Mouse (Mus musculus): ENCODE measurements around the gene Slc41a2. TPM values are rescaled to one million over a fixed set of nuclear protein-coding genes. Genes with fewer than 3 reads are reported as not detected.

Slc41a2 gene
- polyA plus RNA-seq, 1 experiment = 11.5 TPM

DNA sequence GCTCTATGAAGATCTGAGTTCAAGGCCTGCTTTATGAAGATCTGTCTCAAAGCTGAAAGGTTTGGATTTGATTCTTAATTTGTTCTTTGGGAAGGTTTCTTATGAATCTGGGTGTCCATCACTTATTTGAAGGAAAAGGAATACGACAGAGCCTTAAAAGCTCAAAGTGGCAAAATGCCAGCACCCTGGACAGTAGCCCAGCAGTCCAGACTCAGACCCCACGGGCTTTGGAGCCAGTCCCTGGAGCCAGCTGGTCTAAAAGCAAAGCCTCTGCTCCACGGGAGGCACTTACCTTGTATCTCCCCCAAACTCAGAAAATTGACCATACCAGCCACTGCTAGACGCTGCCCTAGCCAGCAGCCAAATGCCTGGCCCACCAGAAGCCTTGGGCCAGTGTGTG is 103.3 kb downstream of the Slc41a2 start:
- Histone ChIP-seq H3K27me3 (ENCODE audit: control insufficient read depth, insufficient read depth, low read length) (no peaks in the 10 kb centered on the region), H3K4me3 (ENCODE audit: low read depth, low read length) (no peak overlapping the region), H3K4me1 (ENCODE audit: control insufficient read depth, insufficient read depth, insufficient read length, low read length) (peaks cover 4% of the 10 kb centered on the region; the same call in 1 of the 2 replicates), H3K36me3 (ENCODE audit: control insufficient read depth, insufficient read depth, low read length) (no peaks in the 10 kb centered on the region; the same call in 1 of the 2 replicates), H3K27ac (ENCODE audit: insufficient read depth, low read depth, low read length) (no peak overlapping the region)
- WGBS = 55% methylated on average over 4 of the region's 4 CpGs
- TF ChIP-seq CTCF (IDR thresholded peaks at IDR 0.05; ENCODE audit: extremely low read depth, insufficient read length, insufficient replicate concordance, low read depth, low read length) = no peak
- no peak for TF ChIP-seq POLR2A (IDR thresholded peaks at IDR 0.05; ENCODE audit: low read depth, low read length)

DNA sequence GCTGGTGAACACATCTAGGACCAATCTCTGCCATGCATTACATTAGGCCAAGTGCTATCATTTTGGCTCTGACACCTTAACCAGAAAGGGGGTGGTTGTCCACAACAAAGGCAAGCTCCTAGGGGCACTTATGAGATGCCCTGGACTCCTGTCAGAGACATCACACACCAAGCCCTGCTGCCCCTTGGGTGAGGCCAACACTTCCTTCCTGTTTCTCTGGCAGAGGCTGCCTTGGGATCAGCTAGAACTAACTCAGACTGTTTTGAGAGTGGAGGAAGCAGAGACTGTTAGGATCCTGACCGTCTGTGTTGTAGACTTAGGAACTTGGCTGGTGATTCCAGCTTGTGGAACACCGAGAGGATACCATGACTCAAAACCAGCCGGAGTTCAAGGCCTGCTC is 103.7 kb downstream of the Slc41a2 start:
- Histone ChIP-seq H3K4me1 (ENCODE audit: control insufficient read depth, insufficient read depth, insufficient read length, low read length) (no peaks in the 10 kb centered on the region), H3K36me3 (ENCODE audit: control insufficient read depth, insufficient read depth, low read length) (no peaks in the 10 kb centered on the region; the same call in 1 of the 2 replicates), H3K27me3 (ENCODE audit: control insufficient read depth, insufficient read depth, low read length) (no peaks in the 10 kb centered on the region), H3K27ac (ENCODE audit: insufficient read depth, low read depth, low read length) (no peak overlapping the region), H3K4me3 (ENCODE audit: low read depth, low read length) (no peak overlapping the region)
- 82% methylated on average over 3 of the region's 3 CpGs for WGBS
- TF ChIP-seq CTCF (IDR thresholded peaks at IDR 0.05; ENCODE audit: extremely low read depth, insufficient read length, insufficient replicate concordance, low read depth, low read length) (no peak), POLR2A (IDR thresholded peaks at IDR 0.05; ENCODE audit: low read depth, low read length) (no peak)

- no peak for TF ChIP-seq CTCF (IDR thresholded peaks at IDR 0.05; ENCODE audit: extremely low read depth, insufficient read length, insufficient replicate concordance, low read depth, low read length)
- no peak for TF ChIP-seq POLR2A (IDR thresholded peaks at IDR 0.05; ENCODE audit: low read depth, low read length)
- Histone ChIP-seq H3K27me3 (ENCODE audit: control insufficient read depth, insufficient read depth, low read length) (no peaks in the 10 kb centered on the region), H3K4me3 (ENCODE audit: low read depth, low read length) (no peak overlapping the region), H3K27ac (ENCODE audit: insufficient read depth, low read depth, low read length) (no peak overlapping the region), H3K36me3 (ENCODE audit: control insufficient read depth, insufficient read depth, low read length) (no peaks in the 10 kb centered on the region; the same call in 1 of the 2 replicates), H3K4me1 (ENCODE audit: control insufficient read depth, insufficient read depth, insufficient read length, low read length) (no peaks in the 10 kb centered on the region)
- WGBS = 64% methylated on average over 4 of the region's 4 CpGs
Observed at GRCm38 (mm10) chr10:83228626-83229025, 109.1 kb downstream of the Slc41a2 start.

- H3K27ac ChIP-seq (ENCODE audit: insufficient read depth, low read depth, low read length) = no peak overlapping the region
- no peaks in the 10 kb centered on the region for H3K27me3 ChIP-seq (ENCODE audit: control insufficient read depth, insufficient read depth, low read length)
- H3K4me1 ChIP-seq (ENCODE audit: control insufficient read depth, insufficient read depth, insufficient read length, low read length) = no peaks in the 10 kb centered on the region
- no peak overlapping the region for H3K4me3 ChIP-seq (ENCODE audit: low read depth, low read length)
- H3K36me3 ChIP-seq (ENCODE audit: control insufficient read depth, insufficient read depth, low read length) = no peaks in the 10 kb centered on the region
- WGBS = 54% methylated on average over 3 of the region's 3 CpGs
- TF ChIP-seq CTCF (IDR thresholded peaks at IDR 0.05; ENCODE audit: extremely low read depth, insufficient read length, insufficient replicate concordance, low read depth, low read length) (peak; percentile 42; the same call in 1 of the 2 replicates), POLR2A (IDR thresholded peaks at IDR 0.05; ENCODE audit: low read depth, low read length) (no peak)
Observed at GRCm38 (mm10) chr10:83224999-83225398, 112.7 kb downstream of the Slc41a2 start.

- TF ChIP-seq POLR2A (IDR thresholded peaks at IDR 0.05; ENCODE audit: low read depth, low read length) = no peak
- no peak for TF ChIP-seq CTCF (IDR thresholded peaks at IDR 0.05; ENCODE audit: extremely low read depth, insufficient read length, insufficient replicate concordance, low read depth, low read length)
- H3K36me3 ChIP-seq (ENCODE audit: control insufficient read depth, insufficient read depth, low read length) = no peaks in the 10 kb centered on the region
- 78% methylated on average over 3 of the region's 3 CpGs for WGBS
- H3K4me1 ChIP-seq (ENCODE audit: control insufficient read depth, insufficient read depth, insufficient read length, low read length) = no peaks in the 10 kb centered on the region
- no peak overlapping the region for H3K27ac ChIP-seq (ENCODE audit: insufficient read depth, low read depth, low read length)
- no peaks in the 10 kb centered on the region for H3K27me3 ChIP-seq (ENCODE audit: control insufficient read depth, insufficient read depth, low read length)
- H3K4me3 ChIP-seq (ENCODE audit: low read depth, low read length) = no peak overlapping the region
Observed at GRCm38 (mm10) chr10:83220847-83221246, 116.8 kb downstream of the Slc41a2 start.

GRCm38 (mm10) chr10:83220217-83220616 is 117.5 kb downstream of the Slc41a2 start:
- Histone ChIP-seq H3K36me3 (ENCODE audit: control insufficient read depth, insufficient read depth, low read length) (no peaks in the 10 kb centered on the region), H3K27ac (ENCODE audit: insufficient read depth, low read depth, low read length) (no peak overlapping the region), H3K4me3 (ENCODE audit: low read depth, low read length) (no peak overlapping the region), H3K4me1 (ENCODE audit: control insufficient read depth, insufficient read depth, insufficient read length, low read length) (no peaks in the 10 kb centered on the region), H3K27me3 (ENCODE audit: control insufficient read depth, insufficient read depth, low read length) (no peaks in the 10 kb centered on the region)
- no peak for TF ChIP-seq CTCF (IDR thresholded peaks at IDR 0.05; ENCODE audit: extremely low read depth, insufficient read length, insufficient replicate concordance, low read depth, low read length)
- TF ChIP-seq POLR2A (IDR thresholded peaks at IDR 0.05; ENCODE audit: low read depth, low read length) = no peak
- 85% methylated on average over 10 of the region's 10 CpGs for WGBS

DNA sequence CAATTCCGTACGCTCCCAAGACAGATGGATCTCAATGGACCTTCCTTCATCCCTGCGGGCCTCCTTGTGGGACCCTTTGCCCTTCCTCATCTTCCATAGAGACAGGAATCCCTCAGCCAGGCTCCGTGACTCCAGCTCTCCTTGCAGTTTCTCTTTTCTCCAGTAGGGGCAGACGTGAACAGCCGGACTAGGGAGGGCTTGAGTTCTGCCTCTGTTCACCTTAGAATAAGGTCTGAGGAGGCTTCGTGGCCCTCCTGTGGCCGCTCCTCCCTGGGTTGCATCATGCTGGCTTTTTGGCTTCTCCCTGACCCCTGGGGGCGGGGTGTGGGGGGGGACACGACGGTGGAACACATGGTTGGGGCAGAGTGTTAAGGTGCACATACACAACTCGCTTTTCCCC is 118.0 kb downstream of the Slc41a2 start:
- Histone ChIP-seq H3K27ac (ENCODE audit: insufficient read depth, low read depth, low read length) (no peak overlapping the region), H3K27me3 (ENCODE audit: control insufficient read depth, insufficient read depth, low read length) (no peaks in the 10 kb centered on the region), H3K4me1 (ENCODE audit: control insufficient read depth, insufficient read depth, insufficient read length, low read length) (no peaks in the 10 kb centered on the region), H3K36me3 (ENCODE audit: control insufficient read depth, insufficient read depth, low read length) (no peaks in the 10 kb centered on the region), H3K4me3 (ENCODE audit: low read depth, low read length) (no peak overlapping the region)
- WGBS = 27% methylated on average over 12 of the region's 12 CpGs
- peak; percentile 78; the same call in 1 of the 2 replicates for TF ChIP-seq CTCF (IDR thresholded peaks at IDR 0.05; ENCODE audit: extremely low read depth, insufficient read length, insufficient replicate concordance, low read depth, low read length)
- TF ChIP-seq POLR2A (IDR thresholded peaks at IDR 0.05; ENCODE audit: low read depth, low read length) = no peak

Measured in small intestine, adult 2 months (tissue).